Mouse (Mus musculus) myocyte (in vitro differentiated cells): ENCODE results near the gene Scand1. TPM values are rescaled to one million over a fixed set of nuclear protein-coding genes. Genes with fewer than 3 reads are reported as not detected.
A peak's percentile ranks its signal among the peaks of the same experiment; 100 is the strongest.

Source experiments
- H3K27me3 ChIP-seq: one replicate; pipeline ENCODE4 v1.6.1; 2011; ENCODE audit not compliant: control insufficient read depth, insufficient read depth, insufficient read length
- H3K36me3 ChIP-seq: one replicate; pipeline ENCODE4 v1.6.1; 2011; ENCODE audit not compliant: control insufficient read depth, insufficient read depth
- H3K4me2 ChIP-seq: one replicate; pipeline ENCODE4 v1.6.1; 2011; ENCODE audit warnings: low read depth, control low read depth
- H3K4me3 ChIP-seq: one replicate; pipeline ENCODE4 v1.5.1; 2011; ENCODE audit warnings: mild to moderate bottlenecking, control low read depth, moderate library complexity
- H3K79me2 ChIP-seq: one replicate; pipeline ENCODE4 v1.6.1; 2011; ENCODE audit not compliant: control insufficient read depth, insufficient read depth
- H3ac ChIP-seq: one replicate; pipeline ENCODE4 v1.6.1; 2011; ENCODE audit not compliant: control insufficient read depth, insufficient read length
- CEBPB ChIP-seq: IDR thresholded peaks from 2 replicates; pipeline ENCODE4 v1.6.1; 2011; ENCODE audit warnings: mild to moderate bottlenecking, moderate library complexity; ENCODE audit not compliant: poor library complexity, insufficient read depth, severe bottlenecking
- E2F4 ChIP-seq: IDR thresholded peaks from one replicate; pipeline ENCODE4 v1.6.1; 2011; ENCODE audit warnings: mild to moderate bottlenecking, control low read depth, moderate library complexity; ENCODE audit not compliant: insufficient read depth
- MAX ChIP-seq: IDR thresholded peaks from one replicate; pipeline ENCODE4 v1.6.1; 2011; ENCODE audit warnings: low read depth, mild to moderate bottlenecking, control low read depth
- MYOD1 ChIP-seq, 3 experiments: IDR thresholded peaks; one replicate each; pipeline ENCODE4 v1.6.1; 2011; ENCODE audit warnings: control low read depth in 2 of 3, low read depth in 2 of 3, mild to moderate bottlenecking in 2 of 3, moderate library complexity in 1 of 3; ENCODE audit not compliant: insufficient read length in 2 of 3, control insufficient read depth in 1 of 3
- MYOG ChIP-seq, 3 experiments: IDR thresholded peaks; one replicate each; pipeline ENCODE4 v1.6.1; 2011; ENCODE audit warnings: control low read depth in 2 of 3, low read depth in 2 of 3, mild to moderate bottlenecking in 2 of 3; ENCODE audit not compliant: insufficient read length in 2 of 3, control insufficient read depth in 1 of 3, insufficient read depth in 1 of 3
- POLR2A ChIP-seq: IDR thresholded peaks from one replicate; pipeline ENCODE4 v1.6.1; 2011; ENCODE audit warnings: low read depth, mild to moderate bottlenecking, control low read depth, moderate library complexity; ENCODE audit not compliant: insufficient read length
- POLR2AphosphoS2 ChIP-seq: IDR thresholded peaks from one replicate; pipeline ENCODE4 v1.6.1; 2011; ENCODE audit warnings: low read depth, control low read depth; ENCODE audit not compliant: insufficient read length
- REST ChIP-seq: IDR thresholded peaks from one replicate; pipeline ENCODE4 v1.6.1; 2011; ENCODE audit warnings: mild to moderate bottlenecking, control low read depth, moderate library complexity; ENCODE audit not compliant: insufficient read depth, insufficient read length
- SRF ChIP-seq: IDR thresholded peaks from one replicate; pipeline ENCODE4 v1.6.1; 2011; ENCODE audit warnings: low read depth; ENCODE audit not compliant: control insufficient read depth, insufficient read length
- TCF12 ChIP-seq: IDR thresholded peaks from one replicate; pipeline ENCODE4 v1.6.1; 2011; ENCODE audit warnings: mild to moderate bottlenecking, control low read depth; ENCODE audit not compliant: poor library complexity, insufficient read depth, severe bottlenecking
- TCF3 ChIP-seq: IDR thresholded peaks from one replicate; pipeline ENCODE4 v1.6.1; 2011; ENCODE audit warnings: low read depth, control low read depth; ENCODE audit not compliant: insufficient read length
- USF1 ChIP-seq: IDR thresholded peaks from one replicate; pipeline ENCODE4 v1.6.1; 2011; ENCODE audit warnings: low read depth, mild to moderate bottlenecking, control low read depth, moderate library complexity
- polyA plus RNA-seq: library from polyadenylated mRNA; unstranded; fragments of >200 nt; fragmentation: generic; extraction: Trizol; gene quantifications from one replicate; pipeline ENCODE4 v1.2.1, GENCODE M21; 2012; ENCODE audit warnings: missing spikeins

Scand1 gene
- polyA plus RNA-seq, 1 experiment: 167 TPM

GRCm38 (mm10) chr2:156285161-156285560, 27.3 kb downstream of the Scand1 start:
- TF ChIP-seq POLR2AphosphoS2 (no peak), MYOG (IDR thresholded peaks at IDR 0.05; ENCODE audit: control insufficient read depth in 1 of 3, insufficient read depth in 1 of 3, insufficient read length in 2 of 3, low read depth in 2 of 3) (no peak), SRF (no peak), MYOD1 (IDR thresholded peaks at IDR 0.05; ENCODE audit: control insufficient read depth in 1 of 3, insufficient read length in 2 of 3, low read depth in 2 of 3) (no peak)
- no peaks in the 10 kb centered on the region for H3K27me3 ChIP-seq
- peaks cover 15% of the 10 kb centered on the region for H3K36me3 ChIP-seq
- H3K4me3 ChIP-seq: no peak overlapping the region
- H3K79me2 ChIP-seq: peaks cover 4% of the 10 kb centered on the region
- H3ac ChIP-seq: no peak overlapping the region
- no peak overlapping the region for H3K4me2 ChIP-seq

- H3ac ChIP-seq: no peak overlapping the region
- H3K36me3 ChIP-seq: peaks cover 20% of the 10 kb centered on the region
- no peaks in the 10 kb centered on the region for H3K27me3 ChIP-seq
- peaks cover 4% of the 10 kb centered on the region for H3K79me2 ChIP-seq
- H3K4me2 ChIP-seq: peak overlapping the region; percentile 12
- TF ChIP-seq E2F4 (no peak), MYOD1 (IDR thresholded peaks at IDR 0.05; ENCODE audit: control insufficient read depth in 1 of 3, insufficient read length in 2 of 3, low read depth in 2 of 3) (no peak)
- H3K4me3 ChIP-seq: no peak overlapping the region
Measured at GRCm38 (mm10) chr2:156281227-156281626, 31.3 kb downstream of the Scand1 start.

- Histone ChIP-seq H3K79me2 (peaks cover 4% of the 10 kb centered on the region), H3K4me2 (peak overlapping the region; percentile 65), H3K36me3 (peaks cover 16% of the 10 kb centered on the region), H3K27me3 (no peaks in the 10 kb centered on the region), H3K4me3 (no peak overlapping the region), H3ac (no peak overlapping the region)
- TF ChIP-seq SRF (no peak), MAX (no peak), POLR2AphosphoS2 (no peak), TCF3 (peak; percentile 2), POLR2A (no peak), MYOD1 (IDR thresholded peaks at IDR 0.05; ENCODE audit: control insufficient read depth in 1 of 3, insufficient read length in 2 of 3, low read depth in 2 of 3) (peak; percentile 73 to 87 (median 85)), REST (no peak), E2F4 (no peak), MYOG (IDR thresholded peaks at IDR 0.05; ENCODE audit: control insufficient read depth in 1 of 3, insufficient read depth in 1 of 3, insufficient read length in 2 of 3, low read depth in 2 of 3) (peak in 2 of 3 experiments; percentile 75 to 90), USF1 (no peak), CEBPB (no peak), TCF12 (peak; percentile 34)
Measured at GRCm38 (mm10) chr2:156278226-156279017, 34.1 kb downstream of the Scand1 start.

GRCm38 (mm10) chr2:156272553-156272952, 40.0 kb downstream of the Scand1 start:
- Histone ChIP-seq H3K4me3 (no peak overlapping the region), H3K79me2 (no peaks in the 10 kb centered on the region), H3K36me3 (peaks cover 4% of the 10 kb centered on the region), H3K27me3 (no peaks in the 10 kb centered on the region), H3ac (no peak overlapping the region), H3K4me2 (peak overlapping the region; percentile 55)
- TF ChIP-seq TCF3 (no peak), POLR2A (no peak), E2F4 (no peak), POLR2AphosphoS2 (no peak), MYOD1 (IDR thresholded peaks at IDR 0.05; ENCODE audit: control insufficient read depth in 1 of 3, insufficient read length in 2 of 3, low read depth in 2 of 3) (no peak), TCF12 (no peak), USF1 (no peak), SRF (no peak)

- Histone ChIP-seq H3K36me3 (no peaks in the 10 kb centered on the region), H3ac (no peak overlapping the region), H3K79me2 (peaks cover 5% of the 10 kb centered on the region), H3K4me3 (no peak overlapping the region), H3K4me2 (no peak overlapping the region), H3K27me3 (no peaks in the 10 kb centered on the region)
- TF ChIP-seq MYOD1 (IDR thresholded peaks at IDR 0.05; ENCODE audit: control insufficient read depth in 1 of 3, insufficient read length in 2 of 3, low read depth in 2 of 3) (no peak), MYOG (IDR thresholded peaks at IDR 0.05; ENCODE audit: control insufficient read depth in 1 of 3, insufficient read depth in 1 of 3, insufficient read length in 2 of 3, low read depth in 2 of 3) (no peak), CEBPB (no peak), USF1 (no peak), POLR2A (no peak), REST (no peak), POLR2AphosphoS2 (no peak), TCF12 (no peak), TCF3 (no peak), E2F4 (no peak), SRF (no peak), MAX (no peak)
Measured at GRCm38 (mm10) chr2:156267636-156268035, 44.9 kb downstream of the Scand1 start.
